In genomic region chr7:35728376-35728775, GRCm38 (mm10) we compare ENCODE assay signal across 21 mouse cellular contexts.
"Had no signal": no experiment of that assay in that cellular context is flagged by ENCODE, and none has a peak within 500 bp of the region (broad histone marks: within the 10 kb centered on the region; RNA-seq: fewer than 3 reads in every experiment).

No protein-coding gene starts in this region.

- H3K4me1 ChIP-seq: liver, embryonic 15.5 days; lung, embryonic 15.5 days; megakaryocyte, embryonic 14.5 days; midbrain, embryonic 15.5 days; stomach, embryonic 15.5 days had no signal

- H3K27me3 ChIP-seq: liver, embryonic 15.5 days; lung, embryonic 15.5 days; megakaryocyte, embryonic 14.5 days; midbrain, embryonic 13.5 days; midbrain, embryonic 15.5 days; neural tube, embryonic 13.5 days; neural tube, embryonic 15.5 days; stomach, embryonic 15.5 days had no signal

- H3K4me3 ChIP-seq: liver, embryonic 15.5 days; lung, embryonic 15.5 days; megakaryocyte, embryonic 14.5 days; midbrain, embryonic 13.5 days; midbrain, embryonic 15.5 days; myocyte; neural tube, embryonic 13.5 days; neural tube, embryonic 15.5 days; stomach, embryonic 15.5 days had no signal

- H3K27ac ChIP-seq: liver, embryonic 15.5 days; lung, embryonic 15.5 days; macrophage; midbrain, embryonic 13.5 days; midbrain, embryonic 15.5 days; neural tube, embryonic 13.5 days; neural tube, embryonic 15.5 days; stomach, embryonic 15.5 days; stomach, postnatal 0 days had no signal

- DNase-seq: liver, postnatal 0 days; lung, adult 2 months; lung, postnatal 14 days; lung, postnatal 36 days; retina, postnatal 1 day; right cerebral cortex, adult 18-20 months; right cerebral cortex, postnatal 25 days; right cerebral cortex, postnatal 4 days; thymus, postnatal 14 days; thymus, postnatal 36 days had no signal
